Comparison of ENCODE assay signal across 8 mouse cellular contexts in the genomic region with DNA sequence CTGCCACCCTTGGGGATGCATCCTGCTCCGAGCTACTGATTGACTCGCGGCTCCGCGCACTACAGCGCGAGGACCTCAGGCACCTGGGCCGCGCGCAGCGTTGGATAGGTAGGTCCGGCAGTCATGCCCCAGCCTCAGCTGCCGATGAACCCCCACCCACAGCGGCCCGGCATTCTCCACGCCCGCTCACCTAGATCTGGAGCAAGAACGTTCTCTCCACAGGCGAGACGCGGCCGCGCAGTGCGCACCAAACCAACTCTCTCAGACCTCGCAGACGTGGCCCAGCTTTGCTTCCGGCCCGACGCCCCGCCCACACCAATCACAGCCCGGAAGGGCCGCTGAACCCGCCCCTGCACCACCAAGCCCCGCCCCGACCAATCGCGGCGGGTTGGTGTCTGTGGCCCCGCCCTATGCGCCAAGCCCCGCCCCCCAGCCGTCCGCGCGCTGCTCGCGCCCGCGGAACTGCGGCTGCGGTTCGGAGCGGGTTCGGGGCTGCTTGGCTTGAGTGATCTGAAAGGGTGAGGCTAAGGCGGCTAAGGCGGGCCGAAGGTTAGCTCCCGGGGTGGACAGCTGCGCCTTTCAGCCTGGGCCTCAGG. TPM values are rescaled to one million over a fixed set of nuclear protein-coding genes. Genes with fewer than 3 reads are reported as not detected.
A peak's percentile ranks its signal among the peaks of the same experiment; 100 is the strongest.
DNase-seq lines count a peak whose midpoint lies in the region; ATAC-seq and TF ChIP-seq lines count a peak whose summit lies in the region.

A gene (minus strand): TSS at position 303 of the 596 bp plus-strand sequence.
A gene (plus strand): TSS at position 452 of the 596 bp plus-strand sequence.

- peak within 1 kb of the TSS; percentile 79 for H3K9ac ChIP-seq in forebrain, embryonic 15.5 days (replicated peaks)
- peak within 1 kb of the TSS; percentile 68 for H3K9ac ChIP-seq in lung, embryonic 14.5 days

- peak; percentile 99 for ATAC-seq in forebrain, embryonic 15.5 days (replicated peaks)
- peak; percentile 98 for ATAC-seq in lung, embryonic 14.5 days (ENCODE audit: insufficient read depth)

- peaks cover 23% of the 10 kb centered on the region for H3K36me3 ChIP-seq in forebrain, embryonic 15.5 days
- H3K36me3 ChIP-seq in lung, embryonic 14.5 days (ENCODE audit: insufficient read depth) = peaks cover 23% of the 10 kb centered on the region
- no peaks in the 10 kb centered on the region for H3K36me3 ChIP-seq in thymus, adult 2 months (ENCODE audit: control insufficient read depth, insufficient read depth, low read length)

- peak; percentile 92 for DNase-seq in ES-CJ7 (ENCODE audit: low read depth, low spot score)
- peak; percentile 96 for DNase-seq in cerebellum, adult 11 months
- peak; percentile 95 to 96 for DNase-seq in heart, postnatal 36 days
- peak; percentile 96 to 97 for DNase-seq in layer of hippocampus, adult 2 months (ENCODE audit: low spot score in 2 of 2)
- DNase-seq in lung, embryonic 14.5 days = peak; percentile 97
- peak; percentile 96 for DNase-seq in thymus, adult 2 months

- no peaks in the 10 kb centered on the region for H3K27me3 ChIP-seq in forebrain, embryonic 15.5 days
- no peaks in the 10 kb centered on the region for H3K27me3 ChIP-seq in lung, embryonic 14.5 days (ENCODE audit: insufficient read depth, low read length)
- H3K27me3 ChIP-seq in thymus, adult 2 months (ENCODE audit: control insufficient read depth, insufficient read depth, low read length) = no peaks in the 10 kb centered on the region

- peak within 1 kb of the TSS; percentile 99 for H3K4me2 ChIP-seq in forebrain, embryonic 15.5 days (replicated peaks)
- H3K4me2 ChIP-seq in lung, embryonic 14.5 days = peak within 1 kb of the TSS; percentile 97

- intact Hi-C loops in heart, postnatal 36 days (cut with DNase I) = loop anchor here (2.0 to 10.0 kb wide), 4 partner anchors 105 to 817 kb away; a partner anchor contains a TSS

- under 1% methylated on average over 59 of the region's 59 CpGs for WGBS in forebrain, embryonic 15.5 days
- WGBS in lung, embryonic 14.5 days = under 1% methylated on average over 59 of the region's 59 CpGs
- WGBS in olfactory bulb, adult 2 months = under 1% methylated on average over 59 of the region's 59 CpGs
- WGBS in thymus, adult 2 months = under 1% methylated on average over 59 of the region's 59 CpGs

- H3K4me1 ChIP-seq in forebrain, embryonic 15.5 days = peaks cover 19% of the 10 kb centered on the region
- 0 out of 2 replicates have a peak, but pooled peaks cover 3% of the 10 kb centered on the region for H3K4me1 ChIP-seq in lung, embryonic 14.5 days (ENCODE audit: insufficient read depth)
- peaks cover 8% of the 10 kb centered on the region for H3K4me1 ChIP-seq in olfactory bulb, adult 2 months (ENCODE audit: control insufficient read depth, insufficient read depth, low read length)
- H3K4me1 ChIP-seq in thymus, adult 2 months (replicated peaks; ENCODE audit: control insufficient read depth, insufficient read depth, low read length) = peaks cover 10% of the 10 kb centered on the region

- TF ChIP-seq CTCF in layer of hippocampus, adult 2 months (conservative IDR thresholded peaks at IDR 0.05) = no peak
- no peak for TF ChIP-seq CTCF in lung, embryonic 14.5 days (IDR thresholded peaks at IDR 0.05; ENCODE audit: low read depth)
- TF ChIP-seq CTCF in olfactory bulb, adult 2 months (IDR thresholded peaks at IDR 0.05; ENCODE audit: insufficient read depth, low read depth, low read length) = no peak
- TF ChIP-seq CTCF in thymus, adult 2 months (IDR thresholded peaks at IDR 0.05; ENCODE audit: borderline replicate concordance, control insufficient read depth, extremely low read depth, insufficient read depth, low read length, poor library complexity) = no peak

- peak; percentile 89 for TF ChIP-seq POLR2A in olfactory bulb, adult 2 months (IDR thresholded peaks at IDR 0.05; ENCODE audit: insufficient read depth, low read depth, low read length)
- TF ChIP-seq POLR2A in thymus, adult 2 months (IDR thresholded peaks at IDR 0.05; ENCODE audit: control insufficient read depth, extremely low read depth, insufficient read depth, low read length, poor library complexity) = peak; percentile 61

- no peaks in the 10 kb centered on the region for H3K9me3 ChIP-seq in forebrain, embryonic 15.5 days
- no peaks in the 10 kb centered on the region for H3K9me3 ChIP-seq in lung, embryonic 14.5 days (ENCODE audit: low read depth, low read length)

- H3K27ac ChIP-seq in forebrain, embryonic 15.5 days (replicated peaks) = peak within 1 kb of the TSS; percentile 71
- H3K27ac ChIP-seq in layer of hippocampus, adult 2 months = peak within 1 kb of the TSS; percentile 94
- H3K27ac ChIP-seq in lung, embryonic 14.5 days (ENCODE audit: low read depth) = peak within 1 kb of the TSS; percentile 79
- H3K27ac ChIP-seq in olfactory bulb, adult 2 months (ENCODE audit: insufficient read depth, low read depth, low read length) = peak within 1 kb of the TSS; percentile 64; the same call in 1 of the 2 replicates
- H3K27ac ChIP-seq in thymus, adult 2 months (ENCODE audit: control insufficient read depth, insufficient read depth, low read length) = no peak within 1 kb of the TSS

- H3K4me3 ChIP-seq in forebrain, embryonic 15.5 days = peak within 1 kb of the TSS; percentile 96
- peak within 1 kb of the TSS; percentile 95 for H3K4me3 ChIP-seq in layer of hippocampus, adult 2 months
- peak within 1 kb of the TSS; percentile 71 for H3K4me3 ChIP-seq in lung, embryonic 14.5 days (ENCODE audit: low read depth, low read length)
- H3K4me3 ChIP-seq in olfactory bulb, adult 2 months (ENCODE audit: insufficient read depth, low read depth, low read length) = peak within 1 kb of the TSS; percentile 97
- H3K4me3 ChIP-seq in thymus, adult 2 months (ENCODE audit: control insufficient read depth, insufficient read depth, low read length) = peak within 1 kb of the TSS; percentile 84

RNA-seq across cellular contexts. Expression of the first gene that starts in this region (rescaled TPM):
- 41.5 and 42.1 TPM in 2 replicates for polyA plus RNA-seq in forebrain, embryonic 15.5 days (2015; fragmentation: Nextera tagmentation; extraction: Ambion mirVana)
- total RNA-seq in heart, postnatal 36 days (2021) = 1 to 10 TPM; 7.2 to 7.8 TPM
- total RNA-seq in layer of hippocampus, adult 2 months (2021) = 10 to 100 TPM; 14.6 to 15.6 TPM
- polyA plus RNA-seq in lung, embryonic 14.5 days (2014; fragmentation: Nextera tagmentation; extraction: Ambion mirVana) = 35.1 and 37.7 TPM in 2 replicates
- not detected in 2 replicates for polyA plus RNA-seq in olfactory bulb, adult 2 months (2012; ENCODE audit: insufficient read depth, insufficient read length, low replicate concordance, missing spikeins)
- polyA plus RNA-seq in thymus, adult 2 months (2012; rRNA removed) = 3.5 and 4.5 TPM in 2 replicates

RNA-seq across cellular contexts. Expression of the second gene that starts in this region (rescaled TPM):
- polyA plus RNA-seq in forebrain, embryonic 15.5 days (2015; fragmentation: Nextera tagmentation; extraction: Ambion mirVana) = 8.6 and 10.2 TPM in 2 replicates
- under 1 TPM; 0.58 to 0.76 TPM for total RNA-seq in heart, postnatal 36 days (2021)
- 10 to 100 TPM; 28.2 TPM for total RNA-seq in layer of hippocampus, adult 2 months (2021)
- 4.1 and 5.3 TPM in 2 replicates for polyA plus RNA-seq in lung, embryonic 14.5 days (2014; fragmentation: Nextera tagmentation; extraction: Ambion mirVana)
- not detected in 2 replicates for polyA plus RNA-seq in olfactory bulb, adult 2 months (2012; ENCODE audit: insufficient read depth, insufficient read length, low replicate concordance, missing spikeins)
- polyA plus RNA-seq in thymus, adult 2 months (2012; rRNA removed) = 1.8 and 2.0 TPM in 2 replicates

Comparison
In these comparisons a context has a peak if more than half of its experiments do, and no peak if none do; other contexts are left out.
1. RNA of the second gene that starts in this region (total RNA-seq): 28.2 TPM in layer of hippocampus, adult 2 months; 0.58 to 0.76 TPM in heart, postnatal 36 days; every median in the first group is over 10 times any median in the second.
2. Peak in every context shown above with its lines, with median percentiles within 50 percentile points of each other: DNase-seq and H3K4me3 ChIP-seq.